Mouse (Mus musculus) layer of hippocampus, adult 8-10 months (tissue): ENCODE data around the gene Mal. TPM values are rescaled to one million over a fixed set of nuclear protein-coding genes. Genes with fewer than 3 reads are reported as not detected.

ENCODE experiments used
- DNase-seq, 2 experiments: peaks; one replicate each; pipeline ENCODE4 v3.0.0; 2022; ENCODE audit warnings: low spot score in 2 of 2
- total RNA-seq, 4 experiments: library from RNA; stranded (reverse); gene quantifications; 2 replicates each; pipeline ENCODE4 v1.2.4; 2022

Gene Mal
- 100 to 1,000 TPM in 1 of 4 experiments, 10 to 100 TPM in 3; 85.6 to 103 (median 87.1) TPM for total RNA-seq

GRCm38 (mm10) chr2:127656086-127656720 lies at the start of gene Mal:
Mal (minus strand) TSS chr2:127656695.
- peak; percentile 41 to 52 for DNase-seq

GRCm38 (mm10) chr2:127705267-127705666 lies 48.8 kb upstream of the Mal start:
- DNase-seq: no peak

- DNase-seq: no peak
Observed at GRCm38 (mm10) chr2:127689239-127689638, 32.7 kb upstream of the Mal start.

- DNase-seq: peak; percentile 58 to 75
Observed at GRCm38 (mm10) chr2:127683687-127684331, 27.3 kb upstream of the Mal start.

- no peak for DNase-seq
Observed at GRCm38 (mm10) chr2:127667843-127668506, 11.5 kb upstream of the Mal start.

- DNase-seq: no peak
Observed at GRCm38 (mm10) chr2:127667015-127667414, 10.5 kb upstream of the Mal start.

- DNase-seq: no peak
Observed at GRCm38 (mm10) chr2:127662708-127663107, 6.2 kb upstream of the Mal start.

GRCm38 (mm10) chr2:127655419-127655818 lies 1.1 kb downstream of the Mal start:
- DNase-seq: no peak

- no peak for DNase-seq
Observed at GRCm38 (mm10) chr2:127654786-127655185, 1.7 kb downstream of the Mal start.

- DNase-seq: no peak
Observed at GRCm38 (mm10) chr2:127652805-127653204, 3.7 kb downstream of the Mal start.

- no peak for DNase-seq
Observed at GRCm38 (mm10) chr2:127652335-127652734, 4.2 kb downstream of the Mal start.

GRCm38 (mm10) chr2:127651601-127652000 lies 4.9 kb downstream of the Mal start:
- no peak for DNase-seq

- DNase-seq: no peak
Observed at GRCm38 (mm10) chr2:127649921-127650320, 6.6 kb downstream of the Mal start.

- DNase-seq: no peak
Observed at GRCm38 (mm10) chr2:127648145-127648544, 8.3 kb downstream of the Mal start.

GRCm38 (mm10) chr2:127646875-127647274 lies 9.6 kb downstream of the Mal start:
- no peak for DNase-seq

GRCm38 (mm10) chr2:127643728-127644704 lies 12.5 kb downstream of the Mal start:
- no peak for DNase-seq

- no peak for DNase-seq
Observed at GRCm38 (mm10) chr2:127638973-127639372, 17.5 kb downstream of the Mal start.

GRCm38 (mm10) chr2:127635581-127635980 lies 20.9 kb downstream of the Mal start:
- DNase-seq: no peak

- no peak for DNase-seq
Observed at GRCm38 (mm10) chr2:127632601-127633000, 23.9 kb downstream of the Mal start.

- peak; percentile 24 to 27 for DNase-seq
Observed at GRCm38 (mm10) chr2:127627990-127628570, 28.4 kb downstream of the Mal start.

- peak; percentile 44 to 73 for DNase-seq
Observed at GRCm38 (mm10) chr2:127627354-127627753, 29.1 kb downstream of the Mal start.
